Mouse (Mus musculus) retina, postnatal 7 days (tissue): Measurements from ENCODE around the gene Lima1.
"Not testable (repeated sequence)": the region's sequence is repeated elsewhere in the genome, so short reads cannot be mapped to it uniquely, and the experiment has no call there.

ENCODE experiments used
- DNase-seq: peaks from one replicate; pipeline ENCODE4 v3.0.0-alpha.2; 2012; ENCODE audit warnings: low read depth, low spot score

The Lima1 gene

DNA sequence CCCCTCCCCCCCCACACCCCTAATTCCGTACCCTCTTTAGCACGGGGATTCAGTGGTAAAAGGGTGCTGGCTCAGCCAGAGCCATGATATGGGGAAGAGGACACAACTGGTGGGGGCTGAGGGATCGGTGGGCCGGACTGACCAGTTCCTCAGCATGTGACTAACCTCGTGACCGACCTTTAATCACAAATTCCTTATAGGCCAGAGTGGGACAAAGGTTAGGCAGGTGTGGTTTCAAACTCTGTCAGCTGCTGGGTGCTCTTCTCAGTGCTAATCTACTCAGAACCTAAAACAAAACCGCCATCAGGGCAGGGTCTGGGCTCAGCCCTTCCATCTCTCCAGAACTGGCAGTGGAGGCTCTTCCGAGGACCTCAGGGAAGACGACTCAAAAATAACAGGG lies 40.1 kb downstream of the Lima1 start:
- DNase-seq: no peak

DNA sequence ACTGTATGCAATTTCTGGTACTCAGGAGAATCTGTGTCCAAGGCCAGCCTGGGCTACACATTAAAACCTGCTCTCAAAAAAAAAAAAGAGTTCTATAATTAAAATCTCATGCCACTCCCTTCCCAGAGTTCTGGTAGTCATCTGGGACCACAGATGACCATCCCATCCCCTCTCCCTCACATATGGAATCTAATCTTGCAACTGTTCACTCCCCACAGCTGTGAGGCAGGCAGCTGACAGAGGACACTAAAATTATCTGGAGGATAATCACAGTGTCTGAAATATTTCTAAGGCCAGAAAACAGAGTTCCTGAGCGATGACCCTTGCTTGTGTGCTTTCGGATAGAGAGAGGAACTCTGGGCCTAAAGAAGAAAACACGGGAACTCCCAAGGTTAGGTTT lies 40.6 kb downstream of the Lima1 start:
- no peak for DNase-seq

DNA sequence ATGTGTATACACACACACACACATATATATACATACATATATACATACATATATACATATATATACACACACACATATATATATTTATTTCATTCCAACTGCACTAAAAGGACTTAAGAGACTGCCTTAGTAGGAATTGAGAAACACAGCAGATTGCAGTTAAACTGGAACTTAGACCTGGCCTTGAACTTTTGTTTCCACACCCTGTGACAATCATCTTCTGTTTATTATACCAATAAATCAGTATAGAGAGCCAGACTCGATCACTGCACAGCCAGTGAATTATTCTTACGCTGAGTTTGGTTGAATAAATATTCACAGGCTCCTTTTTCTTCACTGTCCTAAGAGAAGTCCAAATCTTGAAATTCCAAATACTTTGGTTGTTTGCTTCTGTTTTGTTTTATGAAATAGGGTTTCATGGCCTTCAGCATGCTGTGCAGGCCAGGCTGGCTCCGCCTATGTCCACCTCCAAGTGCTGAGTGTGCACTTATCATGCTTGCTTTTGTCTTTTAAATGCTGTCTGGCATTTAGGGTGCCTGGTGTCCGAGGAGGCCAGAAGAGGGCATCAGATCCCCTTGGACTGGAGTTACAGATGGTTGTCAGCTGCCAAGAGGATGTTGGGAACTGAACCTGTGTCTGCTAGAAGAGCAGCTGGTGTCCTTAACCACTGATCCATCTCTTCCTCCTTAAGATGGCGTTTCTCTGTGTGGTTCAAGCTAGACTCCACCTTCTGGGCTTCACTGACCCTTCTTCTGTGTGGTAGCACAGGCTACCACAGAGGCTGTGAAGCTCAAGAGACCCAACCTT lies 41.4 kb downstream of the Lima1 start:
- DNase-seq: no peak

DNA sequence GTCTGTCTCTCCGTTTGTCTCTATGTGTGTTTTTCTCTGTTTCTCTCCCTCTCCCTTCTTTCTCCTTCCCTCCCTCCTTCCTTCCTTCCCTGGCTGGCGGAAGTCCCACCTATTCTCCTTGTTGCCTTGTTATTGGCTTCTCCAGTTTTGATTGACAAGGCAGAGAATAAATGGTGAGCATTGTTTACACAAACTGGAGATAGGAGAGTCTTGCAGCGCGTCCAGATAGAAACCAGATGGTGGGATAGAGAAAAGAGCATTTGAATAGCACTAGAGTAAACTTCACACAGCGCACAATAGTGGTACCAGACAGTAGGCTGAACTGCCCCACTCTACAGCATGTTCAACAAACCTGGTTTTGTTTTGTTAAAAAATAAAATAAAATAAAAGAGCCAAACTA lies 43.7 kb downstream of the Lima1 start:
- no peak for DNase-seq

DNA sequence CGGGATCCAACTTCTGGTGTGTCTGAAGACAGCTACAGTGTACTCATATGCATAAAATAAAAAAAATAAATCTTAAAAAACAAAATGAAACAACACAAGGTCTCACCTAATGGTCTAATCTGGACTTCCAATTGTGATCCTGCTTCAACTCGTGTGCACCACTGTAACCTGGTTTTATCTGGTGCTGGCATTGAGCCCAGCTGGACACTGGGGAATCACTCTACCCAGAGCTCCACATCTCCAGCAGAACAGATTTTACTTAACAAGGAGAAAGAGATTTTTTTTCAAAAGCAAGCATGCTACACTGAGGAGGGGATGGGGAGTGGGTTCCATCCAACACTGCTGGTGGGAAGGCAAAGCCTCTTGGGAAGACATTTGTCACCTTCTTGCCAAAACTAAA lies 47.2 kb downstream of the Lima1 start:
- DNase-seq: no peak

DNA sequence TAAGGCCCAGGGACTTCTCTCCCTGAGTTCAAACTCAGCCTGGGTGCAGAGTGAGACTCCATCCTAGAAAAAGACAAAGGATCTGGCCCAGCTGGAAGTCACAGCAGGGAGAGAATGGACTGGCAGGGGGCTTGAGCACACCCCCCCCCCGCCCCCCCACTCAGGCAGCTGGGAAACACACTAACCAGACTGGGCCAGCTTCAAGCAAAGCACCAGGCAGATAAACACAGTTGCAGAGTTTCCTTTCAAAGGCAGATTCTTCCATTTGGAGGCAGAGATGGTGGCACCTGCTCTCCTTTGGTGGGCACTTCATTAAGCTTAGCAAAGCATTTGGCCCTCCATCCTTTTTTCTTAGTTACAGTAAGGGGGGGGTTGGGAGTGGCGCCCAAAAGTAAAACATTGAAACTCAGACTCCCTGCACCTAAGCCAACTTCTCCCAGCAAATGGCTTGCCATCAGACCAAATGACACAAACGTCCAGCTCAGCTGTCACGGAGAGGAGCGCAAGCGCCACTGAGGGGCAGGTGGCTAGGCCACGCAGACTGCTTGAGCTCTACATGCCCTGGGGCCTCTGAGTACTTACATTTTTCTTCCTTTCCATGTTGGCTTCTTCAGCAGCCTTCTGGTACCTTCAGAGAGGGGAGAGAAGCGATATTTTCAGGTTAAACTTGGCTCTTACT lies 48.9 kb downstream of the Lima1 start:
- no peak for DNase-seq

DNA sequence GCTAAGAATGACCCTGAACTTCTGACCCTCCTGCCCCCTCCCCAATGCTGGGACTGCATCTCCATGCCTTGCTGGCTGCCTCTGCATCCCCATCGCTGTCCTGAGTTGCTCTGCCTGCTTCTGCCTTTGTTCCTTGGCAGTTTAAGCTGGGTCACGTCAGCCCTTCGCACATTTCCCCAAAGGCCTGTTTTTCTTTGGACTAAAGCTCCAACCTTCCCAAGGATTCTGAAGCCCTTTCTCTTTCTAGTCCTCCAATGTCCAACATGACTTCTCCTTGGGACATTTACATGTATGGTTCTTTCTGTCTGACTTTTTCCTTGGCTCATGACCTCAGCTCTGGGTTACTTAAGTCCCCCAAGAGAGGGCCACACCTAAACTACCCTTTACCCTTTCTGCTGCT lies 50.0 kb downstream of the Lima1 start:
- DNase-seq: no peak

DNA sequence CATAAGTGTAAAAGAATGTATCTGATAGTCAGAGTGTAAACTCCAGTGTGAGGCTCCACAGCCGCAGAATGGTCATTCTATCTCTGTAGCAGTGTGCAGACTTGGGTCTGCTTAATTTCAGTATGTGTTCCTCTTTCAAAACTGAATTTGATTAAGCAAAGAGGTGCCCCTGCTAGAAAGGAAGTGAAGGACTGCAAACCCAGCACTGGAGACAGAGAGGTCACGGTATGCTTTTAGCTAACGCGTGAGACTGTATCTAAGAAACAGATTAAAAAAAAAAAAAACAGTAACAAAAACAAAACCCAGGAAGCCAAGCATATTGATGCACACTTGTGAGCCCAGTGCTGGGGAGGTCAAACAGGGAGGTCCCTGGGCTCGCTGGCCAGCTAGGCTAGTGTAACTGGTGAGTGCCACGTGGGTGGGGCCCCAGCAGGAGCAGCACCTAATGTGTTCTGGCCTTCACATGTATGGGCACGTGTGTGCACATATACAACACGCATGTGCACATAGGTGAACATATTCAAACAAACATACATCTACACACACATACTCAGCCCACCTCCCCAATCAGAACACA lies 51.8 kb downstream of the Lima1 start:
- DNase-seq: no peak

DNA sequence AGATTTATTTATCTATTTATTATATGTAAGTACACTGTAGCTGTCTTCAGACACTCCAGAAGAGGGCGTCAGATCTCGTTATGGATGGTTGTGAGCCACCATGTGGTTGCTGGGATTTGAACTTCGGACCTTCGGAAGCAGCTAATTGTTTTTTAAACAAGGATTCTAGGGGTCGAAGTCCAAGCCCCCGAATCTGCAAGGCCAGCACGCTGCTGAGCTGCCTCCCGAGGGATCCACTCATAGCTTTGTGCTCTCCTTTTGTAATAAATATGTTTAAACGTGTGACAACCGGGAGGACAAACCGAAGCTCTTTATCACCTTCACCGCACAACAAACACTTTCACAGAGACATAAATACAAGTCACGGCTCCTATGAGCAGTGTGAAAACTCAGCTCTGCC lies 52.8 kb downstream of the Lima1 start:
- not testable (repeated sequence) for DNase-seq

DNA sequence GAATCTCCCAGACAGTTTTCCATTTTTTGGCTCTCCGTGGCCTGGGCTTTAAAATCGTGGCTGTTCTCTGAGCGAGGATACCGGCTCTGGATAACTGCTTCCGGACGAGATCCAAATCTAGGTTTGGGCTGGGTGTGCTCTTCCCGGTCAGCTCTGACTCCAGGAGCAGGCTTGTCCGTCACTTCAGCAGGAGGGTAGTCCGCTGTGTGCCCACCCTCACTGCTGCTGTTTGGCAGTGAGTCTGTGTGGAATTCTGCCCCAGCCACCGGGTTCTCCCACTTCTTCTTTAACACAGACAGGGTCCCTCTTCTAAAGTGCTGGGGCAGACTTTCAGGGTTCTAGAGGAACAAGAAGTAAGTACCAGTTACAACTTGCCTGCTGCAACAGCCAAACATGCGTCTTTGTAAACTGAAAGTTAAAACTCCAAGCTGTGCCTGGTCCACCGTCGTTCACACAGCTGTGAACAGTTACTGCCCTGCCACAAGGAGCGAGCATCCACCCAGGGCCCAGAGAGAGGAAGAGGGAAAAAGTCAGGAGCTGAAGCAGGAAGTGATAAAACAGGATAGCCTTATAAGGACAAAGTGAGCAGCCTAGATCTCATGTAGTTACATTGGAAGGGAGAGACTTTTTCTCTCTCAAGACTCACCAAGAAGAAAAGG lies 55.5 kb downstream of the Lima1 start:
- no peak for DNase-seq

DNA sequence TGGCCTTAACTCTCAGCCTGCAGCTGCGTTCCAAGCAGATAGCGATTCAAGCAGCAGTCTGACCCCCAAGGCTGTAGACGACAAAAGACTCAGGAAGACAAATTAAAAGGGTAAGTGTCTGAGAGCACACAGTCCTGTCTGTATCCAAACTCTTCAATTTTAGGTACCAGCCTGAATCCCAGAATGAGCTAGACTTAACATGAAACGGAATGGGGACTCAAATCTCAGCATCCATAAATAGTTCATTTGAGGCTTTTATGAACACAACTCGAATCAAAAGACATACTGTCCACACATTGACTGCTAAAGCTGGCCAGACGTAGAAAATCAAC lies 56.2 kb downstream of the Lima1 start:
- DNase-seq: no peak

DNA sequence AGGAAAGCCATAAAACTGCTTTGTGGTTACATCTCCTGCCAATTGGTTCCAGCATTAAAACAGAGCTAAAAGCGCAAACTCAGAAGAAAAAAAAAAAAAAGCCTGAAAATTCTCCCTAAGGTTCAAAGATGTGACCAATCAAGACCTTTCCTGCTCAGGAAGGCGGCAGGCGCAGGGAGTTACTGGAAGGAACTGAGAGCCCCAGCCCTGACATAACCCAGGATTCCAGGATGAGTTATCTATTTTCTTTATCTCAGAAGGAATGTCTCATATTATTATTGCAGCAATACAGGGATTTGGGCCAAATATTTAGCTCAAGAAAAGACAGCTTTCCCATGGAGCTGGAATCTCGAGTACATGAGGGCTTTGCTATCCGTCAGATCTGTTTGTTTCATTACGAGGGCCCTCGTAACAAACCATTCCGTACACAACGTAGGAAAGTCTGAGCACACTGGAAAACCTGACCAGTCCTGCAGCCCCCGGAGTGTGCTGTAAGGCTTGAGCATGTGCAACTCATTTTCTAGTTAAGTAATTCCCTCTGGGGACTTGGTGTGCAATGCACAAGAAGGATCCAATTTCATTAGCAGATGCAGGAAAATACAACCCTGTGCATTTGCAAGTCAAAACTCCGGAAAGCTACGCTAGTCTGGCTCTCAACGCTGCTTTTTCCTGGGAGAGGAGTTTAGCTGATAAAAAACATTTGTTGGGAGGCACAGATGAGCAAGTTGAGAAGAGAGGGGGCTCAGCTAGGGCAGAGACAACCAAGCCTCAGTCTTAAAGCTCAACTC lies 56.7 kb downstream of the Lima1 start:
- no peak for DNase-seq

DNA sequence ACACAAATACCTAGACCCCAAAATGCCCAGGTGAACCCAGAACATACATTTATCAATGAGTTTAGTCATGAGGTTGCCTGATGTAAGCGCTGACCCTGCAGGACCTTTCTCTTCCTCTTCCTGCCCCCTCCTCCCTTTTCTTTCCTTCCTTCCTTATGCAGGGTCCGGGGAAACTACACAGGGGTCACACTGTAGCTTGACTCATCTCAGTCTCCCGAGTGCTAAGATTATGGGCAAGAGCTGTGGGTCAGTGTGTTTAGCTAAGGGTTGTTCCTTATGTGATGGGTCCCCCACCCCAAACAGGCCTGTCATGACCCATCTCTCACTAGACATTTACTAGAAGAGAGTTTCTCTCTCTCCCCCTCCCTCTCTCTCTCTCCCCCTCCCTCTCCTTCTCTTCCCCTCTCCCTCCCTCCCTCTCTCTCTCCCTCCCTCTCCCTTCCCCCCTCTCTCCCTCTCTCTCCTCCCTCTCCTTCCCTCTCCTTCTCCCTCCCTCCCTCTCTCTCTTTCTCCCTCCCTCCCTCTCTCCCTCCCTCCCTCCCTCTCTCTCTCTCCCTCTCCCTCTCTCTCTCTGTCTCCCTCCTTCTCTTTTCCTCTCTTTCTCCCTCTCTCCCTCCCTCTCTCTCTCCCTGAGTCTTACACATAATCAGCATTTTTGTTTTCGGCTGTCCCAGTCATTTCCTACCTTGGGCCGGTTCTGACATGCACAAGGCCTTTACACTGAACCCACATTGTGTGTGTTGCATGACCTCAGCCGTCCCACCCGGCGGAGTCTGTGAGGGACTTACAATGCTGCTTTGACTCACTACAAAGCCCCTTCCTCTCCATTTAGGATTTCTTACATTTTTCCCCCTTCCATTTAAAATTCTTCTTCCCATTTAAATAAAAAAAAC lies 57.7 kb downstream of the Lima1 start:
- DNase-seq: no peak

DNA sequence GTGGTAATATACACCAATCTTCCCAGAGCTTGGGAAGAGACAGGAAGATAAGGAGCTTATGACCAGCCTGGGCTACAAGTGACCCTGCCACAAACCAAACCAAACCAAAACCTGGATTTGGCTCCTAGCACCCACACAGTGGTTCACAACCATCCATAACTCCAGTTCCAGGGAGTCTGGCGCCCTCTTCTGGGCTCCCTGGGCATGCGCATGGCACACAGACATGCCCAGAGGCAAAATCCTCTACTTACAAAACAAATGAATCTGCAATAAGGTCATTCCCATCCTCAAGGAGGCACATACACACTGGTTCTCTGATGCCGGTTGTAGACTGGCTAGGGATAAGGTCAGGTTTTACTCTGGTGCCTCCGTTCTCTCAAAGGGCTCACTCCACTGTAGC lies 59.3 kb downstream of the Lima1 start:
- DNase-seq: no peak

DNA sequence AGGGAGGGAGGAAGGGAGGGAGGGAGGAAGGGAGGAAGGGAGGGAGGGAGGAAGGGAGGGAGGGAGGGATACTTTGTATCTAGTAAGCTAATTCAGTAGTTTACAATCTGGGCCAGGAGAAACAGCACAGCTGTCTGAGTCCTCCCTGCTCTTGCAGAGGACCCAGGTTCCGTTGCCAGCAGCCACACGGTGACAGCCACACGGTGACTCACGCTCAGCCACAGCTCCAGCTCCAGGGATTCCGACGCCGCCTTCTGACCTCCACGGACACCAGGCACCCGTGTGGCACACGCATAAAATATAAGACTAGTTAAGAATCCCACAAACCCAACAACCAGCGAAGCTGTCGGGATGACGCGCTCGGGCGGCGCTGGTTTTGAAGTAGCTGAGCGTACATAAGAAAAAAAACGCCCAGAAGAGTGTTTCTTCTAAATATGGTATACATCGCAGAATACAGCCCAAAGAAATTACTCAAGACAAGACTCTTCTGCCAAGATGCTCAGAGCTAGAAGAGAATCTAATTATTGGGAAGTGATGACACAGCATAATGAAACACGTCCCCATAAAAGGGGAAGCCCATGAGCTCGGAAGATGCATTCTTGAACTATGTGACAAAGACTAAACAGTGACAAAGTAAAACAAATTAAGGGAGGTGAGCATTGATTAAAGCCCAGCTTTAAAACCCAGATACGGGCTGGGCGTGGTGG lies 60.5 kb downstream of the Lima1 start:
- no peak for DNase-seq

DNA sequence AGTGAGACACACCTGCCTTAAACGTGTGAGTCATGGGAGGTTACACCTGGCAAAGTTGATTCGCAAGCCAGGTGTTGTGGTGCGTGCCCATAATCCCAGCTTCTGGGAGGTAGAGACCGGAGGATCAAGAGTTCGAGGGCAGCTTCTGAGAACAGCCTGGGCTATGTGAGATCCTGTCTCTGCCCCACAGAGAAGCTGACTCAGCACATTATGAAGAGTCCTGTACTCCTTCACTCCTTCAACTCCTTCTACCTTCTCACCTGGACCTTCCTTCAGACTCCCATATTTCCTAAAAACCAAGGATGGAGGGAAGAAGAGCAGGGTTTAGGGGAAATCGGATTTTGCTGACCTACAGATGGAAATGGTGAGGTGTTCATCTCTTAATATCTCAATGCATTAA lies 61.6 kb downstream of the Lima1 start:
- no peak for DNase-seq

DNA sequence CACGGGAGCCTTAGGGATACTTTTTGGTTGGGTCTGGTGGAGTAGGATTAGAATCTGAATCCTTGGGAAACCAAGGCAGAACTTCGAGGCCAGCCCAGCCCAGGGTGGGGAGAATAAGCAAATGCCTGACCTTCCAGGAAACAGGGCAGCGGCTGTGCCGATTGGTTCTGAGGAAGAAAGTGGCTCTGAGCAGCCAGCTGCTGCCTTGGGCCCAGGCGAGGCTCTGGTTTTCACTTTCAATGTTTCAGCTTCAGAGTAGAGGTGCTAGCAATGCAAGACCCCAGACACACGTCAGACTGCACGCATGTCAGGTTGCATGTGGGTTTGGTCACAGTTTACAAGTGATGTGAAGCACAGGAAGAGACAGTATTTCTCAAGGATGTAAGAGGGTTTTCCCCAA lies 63.2 kb downstream of the Lima1 start:
- DNase-seq: no peak

DNA sequence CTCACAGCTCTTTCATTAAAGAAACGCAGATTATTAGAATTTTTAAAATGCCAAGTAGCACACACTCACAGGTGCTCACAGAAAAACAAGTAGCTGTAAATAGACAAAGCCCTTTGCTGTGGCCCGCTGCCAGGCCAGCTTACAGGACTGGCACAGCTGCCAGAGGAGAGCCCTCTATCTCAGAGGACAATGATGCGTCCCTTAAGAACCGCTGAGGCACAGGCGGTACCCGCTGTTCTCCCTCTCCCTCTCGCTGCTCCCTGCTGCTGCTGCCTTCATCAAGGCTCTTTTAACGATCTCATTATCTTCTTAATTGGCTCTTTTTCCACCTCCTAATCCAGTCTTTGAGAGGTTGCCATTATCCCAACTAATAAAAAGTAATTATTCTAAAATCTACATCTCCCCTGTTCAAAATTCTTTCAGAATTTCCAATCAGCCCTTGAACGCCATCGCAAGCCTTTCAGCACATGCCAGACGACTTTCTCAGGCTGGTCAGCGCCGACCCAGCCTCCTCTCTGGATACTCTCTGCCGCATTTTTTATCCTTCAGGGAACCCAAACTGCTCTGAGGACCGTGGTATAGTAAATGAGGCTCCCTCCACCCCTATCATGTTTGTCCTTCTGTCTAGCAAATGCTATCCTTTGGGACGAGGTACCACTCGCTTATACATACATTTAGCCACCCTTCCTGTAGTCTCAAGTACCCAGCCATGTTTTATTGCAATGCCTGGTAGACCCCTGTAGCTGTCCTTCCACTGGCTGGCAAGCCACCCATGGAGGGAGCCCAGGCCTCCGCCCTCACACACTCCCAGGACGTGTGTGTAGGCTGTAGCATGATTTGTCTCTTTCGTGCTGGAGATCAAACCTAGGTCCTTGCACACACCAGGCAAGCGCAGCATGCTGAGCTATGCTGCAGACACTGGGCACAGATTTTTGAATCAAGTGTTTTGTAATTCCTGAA lies 67.2 kb downstream of the Lima1 start:
- DNase-seq: peak; percentile 40

DNA sequence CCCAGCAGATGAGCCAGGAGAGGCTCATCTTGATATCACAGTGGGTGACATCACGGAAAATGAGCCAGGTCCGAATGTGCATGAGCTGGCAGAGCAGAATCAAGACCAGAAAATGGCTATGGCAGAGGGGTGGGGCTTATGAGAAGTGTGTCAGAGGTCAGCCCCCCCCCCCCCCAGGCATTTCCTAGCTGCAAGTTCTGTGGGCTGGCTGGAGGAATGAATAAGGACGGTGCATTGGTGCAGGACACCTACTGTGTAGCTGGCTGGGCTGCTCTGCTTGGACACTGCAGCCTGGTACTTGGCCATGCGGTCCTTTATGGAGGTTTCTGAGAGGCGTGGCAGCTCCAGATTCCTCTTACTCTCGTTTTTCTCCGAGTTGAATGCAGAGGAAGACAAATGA lies 69.1 kb downstream of the Lima1 start:
- no peak for DNase-seq
